Comparison of ENCODE assay signal across 19 mouse cellular contexts in the genomic region with DNA sequence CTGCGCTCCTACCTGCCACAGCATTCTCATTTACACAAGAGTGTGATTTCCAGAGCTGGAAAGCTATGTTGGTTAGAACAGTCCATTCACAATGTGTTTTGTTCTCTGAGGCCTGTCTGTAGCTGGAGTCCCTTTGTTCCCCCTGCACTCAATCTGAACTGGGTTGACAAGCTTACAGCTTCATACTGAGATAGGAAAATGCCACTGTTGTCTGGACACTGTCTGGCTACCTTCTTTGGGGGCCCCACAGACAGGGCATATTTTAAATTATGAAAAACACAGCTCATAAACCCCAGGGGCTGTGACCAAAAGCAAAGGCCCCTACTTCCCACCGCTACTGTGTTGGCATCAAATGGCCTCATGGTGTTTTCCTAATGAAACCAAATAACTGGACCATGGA.
DNase-seq lines count a peak whose midpoint lies in the region; ATAC-seq lines count a peak whose summit lies in the region.
"Had no signal": no experiment of that assay in that cellular context is flagged by ENCODE, and none has a peak within 500 bp of the region (broad histone marks: within the 10 kb centered on the region; RNA-seq: fewer than 3 reads in every experiment).

No protein-coding gene starts in this region.

- 71% methylated on average over 2 of the region's 2 CpGs for WGBS in heart, embryonic 13.5 days
- 44% methylated on average over 2 of the region's 2 CpGs for WGBS in midbrain, embryonic 11.5 days
- 36% methylated on average over 2 of the region's 2 CpGs for WGBS in midbrain, embryonic 15.5 days

- H3K27me3 ChIP-seq in heart, embryonic 13.5 days (replicated peaks), result no peaks in the 10 kb centered on the region
- no peaks in the 10 kb centered on the region for H3K27me3 ChIP-seq in midbrain, embryonic 11.5 days (ENCODE audit: control insufficient read depth, insufficient read depth, low read length)
- no peaks in the 10 kb centered on the region for H3K27me3 ChIP-seq in midbrain, embryonic 15.5 days (replicated peaks)
- H3K27me3 ChIP-seq: kidney, embryonic 15.5 days; liver, embryonic 12.5 days; neural tube, embryonic 13.5 days had no signal

- no peak overlapping the region for H3K4me3 ChIP-seq in heart, embryonic 13.5 days
- H3K4me3 ChIP-seq in midbrain, embryonic 11.5 days (ENCODE audit: low read depth, low read length), result no peak overlapping the region
- H3K4me3 ChIP-seq in midbrain, embryonic 15.5 days, result no peak overlapping the region
- H3K4me3 ChIP-seq: gastrocnemius, adult 2 months; kidney, embryonic 15.5 days; limb, embryonic 12.5 days; liver, embryonic 12.5 days; neural tube, embryonic 13.5 days had no signal

- H3K9me3 ChIP-seq in heart, embryonic 13.5 days, result no peaks in the 10 kb centered on the region
- H3K9me3 ChIP-seq in midbrain, embryonic 11.5 days (ENCODE audit: control insufficient read depth, low read length), result no peaks in the 10 kb centered on the region
- no peaks in the 10 kb centered on the region for H3K9me3 ChIP-seq in midbrain, embryonic 15.5 days
- H3K9me3 ChIP-seq: kidney, embryonic 15.5 days; limb, embryonic 12.5 days; liver, embryonic 12.5 days; neural tube, embryonic 13.5 days had no signal

- peak overlapping the region; percentile 36; the same call in 1 of the 2 replicates for H3K27ac ChIP-seq in heart, embryonic 13.5 days (replicated peaks)
- no peak overlapping the region for H3K27ac ChIP-seq in midbrain, embryonic 11.5 days (ENCODE audit: low read depth, low read length)
- no peak overlapping the region for H3K27ac ChIP-seq in midbrain, embryonic 15.5 days
- H3K27ac ChIP-seq: gastrocnemius, adult 2 months; kidney, embryonic 15.5 days; limb, embryonic 12.5 days; liver, embryonic 12.5 days; neural tube, embryonic 13.5 days had no signal

- no peaks in the 10 kb centered on the region for H3K36me3 ChIP-seq in heart, embryonic 13.5 days
- H3K36me3 ChIP-seq in midbrain, embryonic 11.5 days (ENCODE audit: control insufficient read depth, insufficient read depth, low read length), result no peaks in the 10 kb centered on the region
- H3K36me3 ChIP-seq in midbrain, embryonic 15.5 days (replicated peaks), result no peaks in the 10 kb centered on the region
- H3K36me3 ChIP-seq: kidney, embryonic 15.5 days; limb, embryonic 12.5 days; liver, embryonic 12.5 days; neural tube, embryonic 13.5 days had no signal

- H3K4me1 ChIP-seq in heart, embryonic 13.5 days, result peaks cover 10% of the 10 kb centered on the region
- H3K4me1 ChIP-seq in midbrain, embryonic 11.5 days (ENCODE audit: control insufficient read depth, insufficient read depth, low read length), result peaks cover 19% of the 10 kb centered on the region; the same call in 1 of the 2 replicates
- H3K4me1 ChIP-seq in midbrain, embryonic 15.5 days, result peaks cover 5% of the 10 kb centered on the region; the same call in 1 of the 2 replicates
- H3K4me1 ChIP-seq: kidney, embryonic 15.5 days; limb, embryonic 12.5 days; liver, embryonic 12.5 days had no signal

- ATAC-seq in heart, embryonic 13.5 days (ENCODE audit: extremely low read depth, insufficient number of reproducible peaks, low FRiP score, low TSS enrichment), result no peak
- peak; percentile 72; the same call in 1 of the 2 replicates for ATAC-seq in midbrain, embryonic 11.5 days (ENCODE audit: low FRiP score)
- no peak for ATAC-seq in midbrain, embryonic 15.5 days (replicated peaks)
- ATAC-seq: intestine, embryonic 16.5 days; liver, embryonic 12.5 days had no signal

- intact Hi-C loops in left cerebral cortex, postnatal 25 days (cut with DNase I), result no loop called here

- no peak overlapping the region for H3K4me2 ChIP-seq in heart, embryonic 13.5 days
- no peak overlapping the region for H3K4me2 ChIP-seq in midbrain, embryonic 11.5 days
- no peak overlapping the region for H3K4me2 ChIP-seq in midbrain, embryonic 15.5 days
- H3K4me2 ChIP-seq: kidney, embryonic 15.5 days; limb, embryonic 12.5 days; liver, embryonic 12.5 days; neural tube, embryonic 13.5 days had no signal

- H3K9ac ChIP-seq in heart, embryonic 13.5 days, result no peak overlapping the region
- H3K9ac ChIP-seq in midbrain, embryonic 11.5 days (ENCODE audit: low read length), result no peak overlapping the region
- H3K9ac ChIP-seq in midbrain, embryonic 15.5 days, result no peak overlapping the region
- H3K9ac ChIP-seq: kidney, embryonic 15.5 days; limb, embryonic 12.5 days; liver, embryonic 12.5 days; neural tube, embryonic 13.5 days had no signal

- no peak for DNase-seq in heart, adult 8-10 months (ENCODE audit: low spot score)
- DNase-seq in midbrain, embryonic 11.5 days (ENCODE audit: low spot score, missing footprints), result peak; percentile 88
- peak; percentile 53 for DNase-seq in mesoderm, embryonic 11.5 days (ENCODE audit: low read depth, low spot score)
- peak; percentile 51 for DNase-seq in retina, embryonic 14.5 days (ENCODE audit: low spot score)
- DNase-seq in left cerebral cortex, postnatal 25 days (ENCODE audit: low spot score in 2 of 2), result no peak
- DNase-seq: adrenal gland, adult 2 months; cerebellum, adult 9-10 months; gastrocnemius, adult 2 months; kidney, postnatal 4 days; lung, adult 2 months; right cerebral cortex, postnatal 25 days; thymus, postnatal 4 days had no signal

Comparison
In these comparisons a context has a peak if more than half of its experiments do, and no peak if none do; other contexts are left out.
1. DNase-seq: peak in midbrain, embryonic 11.5 days (single experiment), mesoderm, embryonic 11.5 days (single experiment) and retina, embryonic 14.5 days (single experiment); none in heart, adult 8-10 months (single experiment) and left cerebral cortex, postnatal 25 days (0 of 2).